Mouse (Mus musculus) G1E (cell line): ENCODE results near the gene Lrrc2. TPM values are rescaled to one million over a fixed set of nuclear protein-coding genes. Genes with fewer than 3 reads are reported as not detected.

Experiments used
- ATAC-seq: 2 replicates; pipeline ENCODE4 v1.8.0; 2016; ENCODE audit warnings: mild to moderate bottlenecking; ENCODE audit not compliant: insufficient number of reproducible peaks, poor library complexity, low FRiP score, severe bottlenecking; ENCODE audit errors: extremely low read depth
- DNase-seq: peaks from one replicate; pipeline ENCODE4 v3.0.0; 2012; ENCODE audit warnings: low spot score
- H3K27me3 ChIP-seq: 2 replicates; pipeline ENCODE4 v1.6.1; 2012; ENCODE audit warnings: mild to moderate bottlenecking, low read length, inconsistent platforms; ENCODE audit not compliant: insufficient read depth
- H3K36me3 ChIP-seq: replicated peaks from 2 replicates; pipeline ENCODE3; 2012; ENCODE audit warnings: mild to moderate bottlenecking, inconsistent platforms
- H3K4me1 ChIP-seq: 2 replicates; pipeline ENCODE4 v1.6.1; 2012; ENCODE audit warnings: low read depth, low read length, inconsistent platforms, mixed read lengths; ENCODE audit not compliant: insufficient read depth
- H3K4me3 ChIP-seq: 2 replicates; pipeline ENCODE4 v1.5.1; 2012; ENCODE audit warnings: low read depth, mild to moderate bottlenecking, inconsistent platforms, low read length, moderate library complexity, mixed read lengths
- H3K9me3 ChIP-seq: replicated peaks from 2 replicates; pipeline ENCODE4 v1.6.1; 2012; ENCODE audit warnings: inconsistent platforms
- CTCF ChIP-seq: IDR thresholded peaks from 2 replicates; pipeline ENCODE4 v1.5.1; 2012; ENCODE audit warnings: low read depth, low read length, inconsistent platforms, mixed read lengths
- GATA1 ChIP-seq: IDR thresholded peaks from 2 replicates; pipeline ENCODE4 v1.6.1; 2012; ENCODE audit warnings: borderline replicate concordance, low read length, inconsistent platforms, mixed read lengths
- GATA2 ChIP-seq: IDR thresholded peaks from 2 replicates; pipeline ENCODE4 v1.6.1; 2012; ENCODE audit warnings: low read depth, low read length, inconsistent platforms, borderline replicate concordance
- POLR2AphosphoS5 ChIP-seq: IDR thresholded peaks from 2 replicates; pipeline ENCODE4 v1.6.1; 2012; ENCODE audit warnings: low read depth, low read length, inconsistent platforms; ENCODE audit not compliant: insufficient replicate concordance
- TAL1 ChIP-seq: conservative IDR thresholded peaks from 2 replicates; pipeline ENCODE4 v1.6.1; 2012; ENCODE audit warnings: low read depth, low read length, inconsistent platforms, mixed read lengths
- polyA plus RNA-seq: library from polyadenylated mRNA; stranded (reverse); fragments of >175 nt; gene quantifications from 2 replicates; pipeline ENCODE4 v1.2.3, GENCODE M21; 2012
- total RNA-seq, 2 experiments: library from RNA; stranded (forward) in 1 of 2; stranded (reverse) in 1 of 2; fragments of 200-1000 nt in 1 of 2; fragments of >200 nt in 1 of 2; fragmentation: Nextera tagmentation in 1 of 2; gene quantifications; 2 replicates each; pipeline ENCODE4 v1.2.3; 2014 to 2017

Gene Lrrc2
- total and polyA plus RNA-seq, 3 experiments: 0.16 TPM; not detected in 2

GRCm38 (mm10) chr9:110960230-110961149 is 9.1 kb downstream of the Lrrc2 start:
- Histone ChIP-seq H3K4me3 (no peak overlapping the region), H3K27me3 (peaks cover 7% of the 10 kb centered on the region; the same call in 1 of the 2 replicates), H3K36me3 (no peaks in the 10 kb centered on the region), H3K4me1 (no peaks in the 10 kb centered on the region), H3K9me3 (no peaks in the 10 kb centered on the region)
- TF ChIP-seq TAL1 (no peak), GATA1 (no peak), POLR2AphosphoS5 (no peak), GATA2 (no peak), CTCF (no peak)
- ATAC-seq (no peak), DNase-seq (no peak)

DNA sequence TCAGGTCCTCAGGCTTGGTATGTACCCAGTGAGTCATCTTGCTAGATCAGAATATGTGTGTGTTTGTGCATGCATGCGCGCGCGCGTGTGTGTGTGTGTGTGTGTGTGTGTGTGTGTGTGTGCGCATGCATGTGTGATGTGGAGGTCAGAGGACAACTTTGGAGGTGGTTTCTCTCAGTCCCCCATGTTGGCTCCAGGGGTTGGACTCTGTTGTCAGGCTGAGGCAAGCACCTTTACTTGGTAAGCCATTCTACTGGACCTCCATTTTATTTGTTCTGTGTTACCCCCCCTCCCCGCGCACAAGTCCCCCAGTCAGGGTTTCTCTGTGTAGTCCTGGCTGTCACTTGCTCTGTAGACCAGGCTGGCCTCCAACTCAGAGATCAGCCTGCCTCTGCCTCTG is 10.0 kb downstream of the Lrrc2 start:
- no peak for TF ChIP-seq TAL1
- TF ChIP-seq POLR2AphosphoS5: no peak
- no peak for TF ChIP-seq CTCF
- no peak for TF ChIP-seq GATA1
- TF ChIP-seq GATA2: no peak
- Histone ChIP-seq H3K36me3 (no peaks in the 10 kb centered on the region), H3K4me1 (no peaks in the 10 kb centered on the region), H3K27me3 (0 out of 2 replicates have a peak, but pooled peaks cover 3% of the 10 kb centered on the region), H3K9me3 (no peaks in the 10 kb centered on the region), H3K4me3 (no peak overlapping the region)
- ATAC-seq (no peak), DNase-seq (no peak)

DNA sequence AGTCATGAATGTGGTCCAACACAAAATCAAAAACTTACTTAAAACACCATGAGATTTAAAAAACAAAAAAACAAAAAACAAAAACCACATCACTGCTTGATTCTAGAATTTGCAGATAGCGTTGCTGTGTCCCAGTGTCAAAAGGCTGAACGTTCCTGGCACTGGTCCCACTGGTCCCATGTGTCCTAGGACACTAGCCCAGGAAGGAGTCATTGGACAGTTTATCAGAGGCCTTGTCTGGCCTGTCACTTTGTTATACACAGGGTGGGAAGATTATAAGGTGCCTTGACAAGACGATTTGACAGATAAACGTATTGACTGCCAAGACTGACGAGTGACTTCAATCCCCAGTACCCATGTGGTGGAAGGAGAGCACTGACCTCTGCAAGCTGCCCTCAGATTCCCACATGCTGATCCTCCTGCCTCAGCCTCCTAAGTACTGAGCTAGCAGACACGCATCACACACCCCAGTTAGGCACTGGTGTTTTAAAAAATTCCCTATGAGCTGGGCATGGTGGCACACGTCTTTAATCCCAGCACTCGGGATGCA is 12.3 kb downstream of the Lrrc2 start:
- ATAC-seq (no peak), DNase-seq (no peak)
- H3K4me1 ChIP-seq: no peaks in the 10 kb centered on the region
- H3K4me3 ChIP-seq: no peak overlapping the region
- no peaks in the 10 kb centered on the region for H3K36me3 ChIP-seq
- no peaks in the 10 kb centered on the region for H3K9me3 ChIP-seq
- no peaks in the 10 kb centered on the region for H3K27me3 ChIP-seq
- no peak for TF ChIP-seq POLR2AphosphoS5
- TF ChIP-seq CTCF: no peak
- no peak for TF ChIP-seq GATA2
- no peak for TF ChIP-seq GATA1
- TF ChIP-seq TAL1: no peak

DNA sequence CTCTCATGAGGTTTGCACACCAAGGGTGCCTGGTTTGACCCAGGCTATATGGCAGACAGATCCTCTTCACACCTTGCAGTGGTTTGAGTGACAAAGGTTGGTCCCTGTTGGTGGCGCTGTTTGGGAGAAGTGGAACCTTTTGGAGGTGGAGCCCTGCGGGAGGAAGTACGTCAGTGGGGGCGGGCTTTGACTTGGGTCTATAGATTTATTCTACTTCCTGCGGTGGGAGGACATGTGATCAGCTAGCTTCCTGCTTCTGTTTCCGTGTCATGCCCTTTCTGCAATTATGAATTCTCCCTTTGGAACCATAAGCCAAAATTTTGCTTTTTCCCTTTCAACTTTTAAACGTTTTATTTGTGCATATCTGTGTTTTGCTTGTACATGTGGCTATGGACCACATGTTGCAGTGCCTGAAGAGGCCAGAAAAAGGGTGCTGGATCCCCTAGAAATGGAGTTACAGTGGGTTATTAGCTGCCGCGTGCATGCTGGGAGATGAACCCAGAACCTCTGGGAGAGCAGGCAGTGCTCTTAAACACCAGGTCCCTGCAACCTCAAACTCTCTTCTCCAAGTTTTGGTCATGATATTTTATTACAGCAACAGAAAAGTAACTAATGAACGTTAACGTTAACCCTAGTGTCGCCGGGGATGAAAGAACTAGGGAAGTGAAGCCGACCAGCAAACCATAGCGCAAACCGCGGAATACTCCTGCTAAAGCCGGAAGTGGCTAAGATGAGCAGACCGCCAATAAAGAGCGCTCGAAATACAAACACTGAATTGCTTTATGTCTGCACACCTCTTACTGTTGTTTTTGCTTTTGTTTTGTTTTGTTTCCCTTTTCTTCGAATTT is 13.9 kb downstream of the Lrrc2 start:
- H3K36me3 ChIP-seq: no peaks in the 10 kb centered on the region
- no peaks in the 10 kb centered on the region for H3K27me3 ChIP-seq
- H3K9me3 ChIP-seq: no peaks in the 10 kb centered on the region
- no peak for ATAC-seq
- H3K4me3 ChIP-seq: no peak overlapping the region
- TF ChIP-seq TAL1: no peak
- no peak for TF ChIP-seq GATA1
- no peak for TF ChIP-seq GATA2
- TF ChIP-seq CTCF: no peak
- no peak for TF ChIP-seq POLR2AphosphoS5
- H3K4me1 ChIP-seq: no peaks in the 10 kb centered on the region
- DNase-seq: no peak

DNA sequence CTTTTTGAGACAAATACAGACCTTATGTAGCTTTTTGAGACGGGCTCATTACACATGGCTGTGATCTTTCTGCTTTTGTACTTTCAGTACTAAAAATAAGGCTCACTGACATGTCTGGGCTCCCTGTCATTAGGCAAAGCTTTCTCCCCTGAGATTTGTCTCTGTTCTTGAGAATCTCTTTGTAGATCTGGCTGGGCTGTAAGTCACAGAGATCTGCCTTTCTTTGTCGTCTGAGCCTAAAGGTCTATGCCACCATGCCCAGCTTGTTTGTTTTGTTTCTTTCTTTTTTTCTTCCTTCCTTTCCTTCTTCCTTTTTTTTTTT is 14.5 kb downstream of the Lrrc2 start:
- TF ChIP-seq CTCF (no peak), TAL1 (no peak), POLR2AphosphoS5 (no peak), GATA1 (no peak), GATA2 (no peak)
- ATAC-seq (no peak), DNase-seq (no peak)
- H3K9me3 ChIP-seq: no peaks in the 10 kb centered on the region
- H3K4me3 ChIP-seq: no peak overlapping the region
- H3K4me1 ChIP-seq: no peaks in the 10 kb centered on the region
- no peaks in the 10 kb centered on the region for H3K27me3 ChIP-seq
- no peaks in the 10 kb centered on the region for H3K36me3 ChIP-seq

DNA sequence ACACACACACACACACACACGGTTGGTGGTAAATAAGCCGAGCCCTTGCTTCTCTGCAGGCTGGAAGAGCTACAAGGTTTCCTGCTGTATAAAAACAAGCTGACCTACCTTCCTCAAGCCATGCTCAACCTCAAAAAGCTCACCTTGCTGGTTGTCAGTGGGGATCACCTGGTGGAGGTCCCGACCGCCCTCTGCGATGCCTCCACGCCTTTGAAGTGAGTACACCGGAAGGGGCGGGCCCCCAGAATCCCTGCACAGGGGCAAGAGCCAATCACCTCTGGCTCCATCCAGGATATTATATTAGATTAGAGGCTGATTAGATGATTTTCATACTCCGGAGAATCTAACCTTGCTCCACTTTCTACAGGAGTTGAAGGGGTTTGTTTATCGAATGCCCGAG is 28.1 kb downstream of the Lrrc2 start:
- DNase-seq: no peak

More for the DNA sequence above, 28.1 kb downstream of the Lrrc2 start:
- Histone ChIP-seq H3K27me3 (no peaks in the 10 kb centered on the region), H3K4me1 (no peaks in the 10 kb centered on the region), H3K9me3 (peaks cover 4% of the 10 kb centered on the region), H3K4me3 (no peak overlapping the region), H3K36me3 (no peaks in the 10 kb centered on the region)
- TF ChIP-seq GATA2 (no peak), POLR2AphosphoS5 (no peak), CTCF (no peak), GATA1 (no peak), TAL1 (no peak)
- ATAC-seq: no peak
